Mouse (Mus musculus) forebrain, embryonic 15.5 days (tissue): Measurements from ENCODE around the gene Cenpl. TPM values are rescaled to one million over a fixed set of nuclear protein-coding genes. Genes with fewer than 3 reads are reported as not detected.

Source experiments
- ATAC-seq: fragments of 200-750 bp; cut with Nextera tagmentation; replicated peaks from 2 replicates; pipeline ENCODE4 v1.8.0; 2017; ENCODE audit warnings: mild to moderate bottlenecking, moderate TSS enrichment, moderate library complexity
- H3K27ac ChIP-seq: fragments of 300-500 bp; sonication (generic); replicated peaks from 2 replicates; pipeline ENCODE4 v1.5.1; 2015; ENCODE audit warnings: mild to moderate bottlenecking, inconsistent platforms
- H3K27me3 ChIP-seq: fragments of 300-500 bp; sonication (generic); 2 replicates; pipeline ENCODE4 v1.6.1; 2015; ENCODE audit warnings: inconsistent platforms
- H3K36me3 ChIP-seq: fragments of 300-500 bp; sonication (generic); 2 replicates; pipeline ENCODE4 v1.6.1; 2015; ENCODE audit warnings: mild to moderate bottlenecking, inconsistent platforms
- H3K4me1 ChIP-seq: fragments of 300-500 bp; sonication (generic); 2 replicates; pipeline ENCODE4 v1.6.1; 2015; ENCODE audit warnings: inconsistent platforms
- H3K4me2 ChIP-seq: fragments of 300-500 bp; sonication (generic); replicated peaks from 2 replicates; pipeline ENCODE4 v1.6.1; 2015; ENCODE audit warnings: mild to moderate bottlenecking, inconsistent platforms
- H3K4me3 ChIP-seq: fragments of 300-500 bp; sonication (generic); 2 replicates; pipeline ENCODE4 v1.5.1; 2015; ENCODE audit warnings: mild to moderate bottlenecking, inconsistent platforms
- H3K9ac ChIP-seq: fragments of 300-500 bp; sonication (generic); replicated peaks from 2 replicates; pipeline ENCODE4 v1.6.1; 2015; ENCODE audit warnings: mild to moderate bottlenecking, inconsistent platforms
- H3K9me3 ChIP-seq: fragments of 300-500 bp; sonication (generic); 2 replicates; pipeline ENCODE4 v1.6.1; 2016; ENCODE audit warnings: inconsistent platforms
- WGBS: fragments of 180-500 bp; shearing (Covaris S2); methylation state at CpG from one replicate; pipeline ENCODE4 v1.1.7; 2015; ENCODE audit warnings: mixed read lengths; 5-methylcytosine and 5-hydroxymethylcytosine counted together
- polyA plus RNA-seq: library from polyadenylated mRNA; unstranded; fragments of >200 nt; fragmentation: Nextera tagmentation; extraction: Ambion mirVana; gene quantifications from 2 replicates; pipeline ENCODE4 v1.2.1, GENCODE M21; 2015

Gene Cenpl
- polyA plus RNA-seq, 1 experiment from 2014 or later: 20.4 TPM

GRCm38 (mm10) chr1:161063351-161063750 lies 7.2 kb upstream of the Cenpl start:
- H3K4me1 ChIP-seq: no peaks in the 10 kb centered on the region
- H3K27ac ChIP-seq: no peak overlapping the region
- no peak overlapping the region for H3K9ac ChIP-seq
- ATAC-seq: no peak
- peaks cover 14% of the 10 kb centered on the region for H3K36me3 ChIP-seq
- H3K4me3 ChIP-seq: no peak overlapping the region
- H3K9me3 ChIP-seq: no peaks in the 10 kb centered on the region
- WGBS: 90% methylated on average over 1 of the region's 1 CpGs
- no peaks in the 10 kb centered on the region for H3K27me3 ChIP-seq
- no peak overlapping the region for H3K4me2 ChIP-seq

- Histone ChIP-seq H3K27me3 (no peaks in the 10 kb centered on the region), H3K4me3 (peak overlapping the region; percentile 76), H3K4me1 (peaks cover 42% of the 10 kb centered on the region), H3K9ac (peak overlapping the region; percentile 68), H3K9me3 (no peaks in the 10 kb centered on the region), H3K27ac (0 out of 2 replicates have a peak overlapping the region, but pooled peaks have one; percentile 52), H3K4me2 (peak overlapping the region; percentile 50), H3K36me3 (no peaks in the 10 kb centered on the region)
- under 1% methylated on average over 12 of the region's 12 CpGs for WGBS
- ATAC-seq: no peak
Measured at GRCm38 (mm10) chr1:161071272-161071620, 733 bp downstream of the Cenpl start.

DNA sequence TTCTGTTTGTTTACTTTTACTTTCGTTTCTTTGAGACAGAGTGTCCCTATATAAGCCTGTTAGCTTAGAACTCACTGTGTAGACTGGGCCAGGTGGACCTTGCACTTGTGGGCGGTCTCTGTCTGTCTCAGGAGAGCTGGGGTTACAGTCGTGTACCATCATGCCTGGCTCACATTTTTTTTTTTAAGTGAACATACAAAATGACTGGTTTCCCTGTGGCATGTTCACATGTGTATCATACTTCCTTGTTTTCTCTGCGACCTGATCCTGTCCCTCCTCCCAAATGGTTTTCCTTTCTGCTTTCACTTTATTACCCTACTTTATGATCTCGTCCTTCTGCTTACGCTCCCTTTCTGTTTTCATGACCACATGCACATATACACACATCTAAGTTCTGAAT lies 5.7 kb downstream of the Cenpl start:
- Histone ChIP-seq H3K4me1 (peaks cover 27% of the 10 kb centered on the region), H3K9me3 (no peaks in the 10 kb centered on the region), H3K27me3 (no peaks in the 10 kb centered on the region), H3K9ac (no peak overlapping the region), H3K4me3 (no peak overlapping the region), H3K27ac (no peak overlapping the region), H3K4me2 (no peak overlapping the region), H3K36me3 (peaks cover 8% of the 10 kb centered on the region; the same call in 1 of the 2 replicates)
- no peak for ATAC-seq
- 88% methylated on average over 6 of the region's 6 CpGs for WGBS

DNA sequence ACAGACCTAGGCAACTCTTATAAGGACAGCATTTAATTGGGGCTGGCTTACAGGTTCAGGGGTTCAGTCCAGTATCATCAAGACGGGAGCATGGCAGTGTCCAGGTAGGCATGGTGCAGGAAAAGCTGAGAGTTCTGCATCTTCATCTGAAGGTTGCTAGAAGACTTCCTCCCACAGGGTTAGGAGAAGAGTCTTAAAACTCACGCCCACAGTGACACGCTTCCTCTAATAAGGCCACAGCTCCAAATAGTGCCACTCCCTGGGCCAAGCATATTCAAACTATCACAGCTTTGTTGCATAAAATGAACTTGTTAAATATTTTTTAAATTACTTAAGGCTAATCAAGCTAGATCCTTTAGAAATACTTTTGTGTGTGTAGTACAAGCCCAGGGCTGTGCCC lies 6.7 kb downstream of the Cenpl start:
- Histone ChIP-seq H3K27ac (no peak overlapping the region), H3K4me2 (no peak overlapping the region), H3K27me3 (no peaks in the 10 kb centered on the region), H3K4me3 (no peak overlapping the region), H3K9ac (no peak overlapping the region), H3K4me1 (peaks cover 18% of the 10 kb centered on the region), H3K9me3 (no peaks in the 10 kb centered on the region), H3K36me3 (peaks cover 8% of the 10 kb centered on the region)
- ATAC-seq: no peak
- WGBS: 94% methylated on average over 3 of the region's 3 CpGs

DNA sequence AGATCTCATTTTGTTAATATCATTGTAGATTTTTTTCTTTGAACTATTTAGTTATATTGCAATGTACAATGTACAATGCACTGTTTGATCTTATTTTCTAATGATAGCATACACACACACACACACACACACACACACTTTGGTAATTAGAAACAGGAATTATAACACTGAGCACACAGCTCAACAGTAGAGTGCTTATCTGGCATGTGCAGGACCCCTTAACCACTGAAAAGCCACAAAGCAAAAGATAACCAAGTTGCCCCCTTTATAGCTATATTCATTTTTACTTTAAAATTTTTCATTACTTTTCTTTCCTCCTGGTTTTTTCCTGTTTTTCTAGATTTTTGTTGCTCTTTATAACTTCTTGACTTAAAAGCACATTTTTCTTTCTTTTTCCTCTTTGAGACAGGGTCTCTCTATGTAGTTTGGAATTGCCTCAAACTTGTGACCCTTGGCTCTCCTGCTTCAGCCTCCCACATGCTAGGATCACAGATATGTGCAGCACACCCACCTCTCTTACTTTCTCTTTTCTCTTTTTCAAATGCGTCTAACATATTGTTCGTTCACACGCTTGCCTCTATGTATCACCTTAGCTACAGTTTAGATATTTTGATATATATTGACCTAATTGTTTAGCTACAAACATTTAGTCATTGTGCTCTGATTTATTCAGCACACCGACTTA lies 29.4 kb downstream of the Cenpl start:
- no peak overlapping the region for H3K27ac ChIP-seq
- WGBS: 95% methylated on average over 4 of the region's 4 CpGs
- H3K4me2 ChIP-seq: no peak overlapping the region
- H3K9me3 ChIP-seq: no peaks in the 10 kb centered on the region
- no peak overlapping the region for H3K4me3 ChIP-seq
- H3K36me3 ChIP-seq: peaks cover 44% of the 10 kb centered on the region
- no peaks in the 10 kb centered on the region for H3K27me3 ChIP-seq
- no peak overlapping the region for H3K9ac ChIP-seq
- no peak for ATAC-seq
- no peaks in the 10 kb centered on the region for H3K4me1 ChIP-seq

- Histone ChIP-seq H3K9me3 (no peaks in the 10 kb centered on the region), H3K27ac (no peak overlapping the region)
- no peak for ATAC-seq
Measured at GRCm38 (mm10) chr1:161103842-161104241, 33.3 kb downstream of the Cenpl start.

DNA sequence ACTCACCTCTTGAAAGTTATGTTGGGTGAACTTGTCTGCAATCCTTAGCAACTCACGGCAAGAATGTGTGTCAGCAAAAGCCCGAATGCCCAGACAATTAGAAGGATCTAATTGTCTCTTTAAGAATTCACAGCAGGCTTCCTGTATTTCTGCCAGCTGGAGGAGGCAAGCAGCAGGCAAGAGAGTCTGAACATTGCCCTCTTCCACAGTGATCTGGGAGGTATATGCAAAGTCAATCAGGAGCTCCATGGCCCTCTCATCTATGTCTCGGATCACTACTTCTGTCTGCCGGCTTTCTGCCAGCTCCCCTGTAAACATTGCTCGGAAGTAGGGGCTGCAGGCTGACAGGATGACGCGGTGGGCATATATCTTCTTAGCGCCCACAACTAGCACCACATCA lies 38.7 kb downstream of the Cenpl start:
- WGBS: 79% methylated on average over 8 of the region's 8 CpGs

More at GRCm38 (mm10) chr1:161103842-161104241, 33.3 kb downstream of the Cenpl start:
- Histone ChIP-seq H3K4me3 (no peak overlapping the region), H3K4me2 (no peak overlapping the region), H3K9ac (no peak overlapping the region), H3K27me3 (no peaks in the 10 kb centered on the region), H3K36me3 (peaks cover 38% of the 10 kb centered on the region), H3K4me1 (no peaks in the 10 kb centered on the region)
- WGBS: 81% methylated on average over 1 of the region's 1 CpGs

DNA sequence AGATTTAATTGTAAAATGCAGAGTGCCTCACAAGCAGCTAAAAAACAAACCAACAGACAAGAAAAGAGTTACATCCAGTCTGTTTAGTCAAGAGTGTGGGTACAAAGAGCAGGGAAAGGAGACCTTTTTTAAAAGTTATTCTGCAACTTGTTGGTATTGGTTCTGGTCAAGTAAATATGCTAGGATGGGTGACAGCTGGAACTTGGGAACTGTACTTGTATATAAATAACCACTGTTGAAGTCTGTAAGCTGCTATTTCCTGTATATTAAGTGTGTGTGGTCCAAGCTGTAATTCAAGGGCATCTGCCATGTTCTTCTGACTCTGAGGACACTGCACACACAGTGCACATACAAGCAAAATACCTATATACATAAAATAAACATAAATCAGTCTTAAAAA lies 44.1 kb downstream of the Cenpl start:
- no peaks in the 10 kb centered on the region for H3K4me1 ChIP-seq
- no peaks in the 10 kb centered on the region for H3K27me3 ChIP-seq
- no peak for ATAC-seq
- no peak overlapping the region for H3K4me2 ChIP-seq
- H3K9me3 ChIP-seq: no peaks in the 10 kb centered on the region
- H3K9ac ChIP-seq: no peak overlapping the region
- H3K27ac ChIP-seq: no peak overlapping the region
- no peaks in the 10 kb centered on the region; the same call in 1 of the 2 replicates for H3K36me3 ChIP-seq
- no peak overlapping the region for H3K4me3 ChIP-seq

More for the DNA sequence above, 38.7 kb downstream of the Cenpl start:
- ATAC-seq: no peak
- Histone ChIP-seq H3K4me2 (no peak overlapping the region), H3K9me3 (no peaks in the 10 kb centered on the region), H3K27me3 (no peaks in the 10 kb centered on the region), H3K4me3 (no peak overlapping the region), H3K9ac (no peak overlapping the region), H3K4me1 (no peaks in the 10 kb centered on the region), H3K36me3 (peaks cover 24% of the 10 kb centered on the region), H3K27ac (no peak overlapping the region)

- Histone ChIP-seq H3K9me3 (no peaks in the 10 kb centered on the region), H3K9ac (no peak overlapping the region), H3K4me2 (no peak overlapping the region), H3K27me3 (no peaks in the 10 kb centered on the region), H3K27ac (no peak overlapping the region), H3K4me1 (0 out of 2 replicates have a peak, but pooled peaks cover 1% of the 10 kb centered on the region), H3K36me3 (no peaks in the 10 kb centered on the region), H3K4me3 (no peak overlapping the region)
- ATAC-seq: no peak
- 91% methylated on average over 10 of the region's 10 CpGs for WGBS
Measured at GRCm38 (mm10) chr1:161122661-161123418, 52.3 kb downstream of the Cenpl start.

- Histone ChIP-seq H3K27me3 (no peaks in the 10 kb centered on the region), H3K4me1 (peaks cover 18% of the 10 kb centered on the region), H3K36me3 (no peaks in the 10 kb centered on the region), H3K9ac (no peak overlapping the region), H3K27ac (no peak overlapping the region), H3K4me3 (no peak overlapping the region), H3K9me3 (no peaks in the 10 kb centered on the region), H3K4me2 (no peak overlapping the region)
- ATAC-seq: no peak
- WGBS: 82% methylated on average over 1 of the region's 1 CpGs
Measured at GRCm38 (mm10) chr1:161126461-161126860, 55.9 kb downstream of the Cenpl start.

GRCm38 (mm10) chr1:161130726-161131664 lies 60.5 kb downstream of the Cenpl start, which contains the start of gene Klhl20:
Gene Klhl20, minus strand, starts transcription at chr1:161131511.
- H3K36me3 ChIP-seq: no peaks in the 10 kb centered on the region
- ATAC-seq: peak; percentile 98
- peak within 1 kb of the TSS; percentile 95 for H3K9ac ChIP-seq
- H3K4me2 ChIP-seq: peak within 1 kb of the TSS; percentile 87
- peaks cover 18% of the 10 kb centered on the region for H3K4me1 ChIP-seq
- H3K9me3 ChIP-seq: no peaks in the 10 kb centered on the region
- H3K27ac ChIP-seq: peak within 1 kb of the TSS; percentile 86
- H3K27me3 ChIP-seq: no peaks in the 10 kb centered on the region
- WGBS: 2% methylated on average over 41 of the region's 41 CpGs
- peak within 1 kb of the TSS; percentile 95 for H3K4me3 ChIP-seq
